Mouse (Mus musculus) liver, postnatal 0 days (tissue): Measurements from ENCODE around the gene Astn1. TPM values are rescaled to one million over a fixed set of nuclear protein-coding genes. Genes with fewer than 3 reads are reported as not detected.

ENCODE experiments used
- ATAC-seq: fragments of 200-750 bp; cut with Nextera tagmentation; 2 replicates; pipeline ENCODE4 v1.8.0; 2017; ENCODE audit warnings: mild to moderate bottlenecking, moderate library complexity
- DNase-seq: peaks from one replicate; pipeline ENCODE4 v3.0.0-alpha.2; 2016
- H3K27ac ChIP-seq: fragments of 300-500 bp; sonication (generic); 2 replicates; pipeline ENCODE4 v1.5.1; 2014; ENCODE audit warnings: antibody characterized with exemption, moderate library complexity, mild to moderate bottlenecking, low read depth
- H3K27me3 ChIP-seq: fragments of 300-500 bp; sonication (generic); 2 replicates; pipeline ENCODE4 v1.6.1; 2014; ENCODE audit warnings: low read length, control low read depth, mixed read lengths; ENCODE audit not compliant: insufficient read depth
- H3K36me3 ChIP-seq: fragments of 300-500 bp; sonication (generic); replicated peaks from 2 replicates; pipeline ENCODE4 v1.6.1; 2014; ENCODE audit warnings: mild to moderate bottlenecking, control low read depth, low read length, moderate library complexity, mixed read lengths; ENCODE audit not compliant: insufficient read depth
- H3K4me1 ChIP-seq: fragments of 300-500 bp; sonication (generic); 2 replicates; pipeline ENCODE4 v1.6.1; 2014; ENCODE audit warnings: antibody characterized with exemption, mild to moderate bottlenecking, control low read depth; ENCODE audit not compliant: insufficient read depth
- H3K4me2 ChIP-seq: fragments of 300-500 bp; sonication (generic); 2 replicates; pipeline ENCODE4 v1.6.1; 2014; ENCODE audit warnings: low read depth, mild to moderate bottlenecking, low read length, moderate library complexity, mixed read lengths
- H3K4me3 ChIP-seq: fragments of 300-500 bp; sonication (generic); 2 replicates; pipeline ENCODE4 v1.5.1; 2014; ENCODE audit warnings: low read depth, low read length
- H3K9ac ChIP-seq: fragments of 300-500 bp; sonication (generic); replicated peaks from 2 replicates; pipeline ENCODE4 v1.6.1; 2014; ENCODE audit warnings: mild to moderate bottlenecking, moderate library complexity
- H3K9me3 ChIP-seq: fragments of 300-500 bp; sonication (generic); 2 replicates; pipeline ENCODE4 v1.6.1; 2016; ENCODE audit warnings: mild to moderate bottlenecking, control low read depth, low read length, mixed read lengths
- CTCF ChIP-seq: sonication (generic); IDR thresholded peaks from 2 replicates; pipeline ENCODE4 v1.5.1; 2016; ENCODE audit warnings: antibody characterized with exemption, low read depth
- EP300 ChIP-seq: IDR thresholded peaks from 2 replicates; pipeline ENCODE4 v1.6.1; 2016; ENCODE audit warnings: antibody characterized with exemption, low read depth, mild to moderate bottlenecking
- WGBS: fragments of 180-500 bp; shearing (Covaris S2); extraction: QIAGEN DNeasy Blood & Tissue Kit; methylation state at CpG from one replicate; pipeline ENCODE4 v1.1.7; 2014; ENCODE audit not compliant: insufficient replicate concordance; 5-methylcytosine and 5-hydroxymethylcytosine counted together
- polyA plus RNA-seq: library from polyadenylated mRNA; unstranded; fragments of >200 nt; fragmentation: Nextera tagmentation; extraction: Ambion mirVana; gene quantifications from 2 replicates; pipeline ENCODE4 v1.2.1, GENCODE M21; 2015

Astn1 gene
- polyA plus RNA-seq, 1 experiment from 2014 or later = not detected

DNA sequence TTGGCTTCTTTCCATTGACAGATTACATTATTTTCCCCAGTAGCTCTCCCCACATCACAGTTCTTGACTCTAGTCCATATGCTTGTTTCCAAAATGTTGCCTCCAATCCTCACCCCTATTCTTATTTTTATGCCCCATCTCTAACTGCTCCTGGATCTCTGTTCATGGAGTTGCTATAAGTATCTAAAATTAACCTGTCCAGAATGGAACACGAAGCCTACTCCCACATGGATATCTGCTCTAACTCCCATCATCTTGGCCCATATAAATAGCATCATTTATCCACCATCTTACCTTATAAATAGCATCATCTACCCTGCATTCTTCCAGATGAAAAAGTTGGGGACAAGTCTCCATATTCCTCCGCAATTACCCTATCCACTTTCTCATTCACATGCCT is 187.5 kb downstream of the Astn1 start:
- ATAC-seq = no peak

DNA sequence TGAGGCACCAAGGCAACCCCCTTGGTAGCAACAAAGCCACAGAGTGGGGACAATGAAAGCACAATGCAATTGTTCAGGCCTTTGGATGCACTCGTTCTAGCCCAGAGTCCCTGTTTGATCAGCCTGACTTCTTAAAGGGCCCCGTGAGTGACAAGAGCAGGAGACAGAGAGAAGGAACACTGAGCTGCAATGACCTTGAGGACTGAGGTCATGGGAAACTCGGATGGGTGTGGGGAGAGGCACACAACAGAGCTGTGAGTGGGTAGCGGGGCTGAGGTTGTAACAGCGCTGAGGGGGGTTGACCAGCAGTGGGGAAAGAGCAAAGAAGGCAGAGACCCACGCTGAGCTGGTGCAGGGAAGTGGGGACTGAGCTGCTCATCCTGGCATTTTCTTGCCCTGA is 189.9 kb downstream of the Astn1 start:
- Histone ChIP-seq H3K27ac (no peak overlapping the region), H3K4me3 (no peak overlapping the region), H3K4me1 (no peaks in the 10 kb centered on the region), H3K4me2 (no peak overlapping the region), H3K36me3 (no peaks in the 10 kb centered on the region), H3K27me3 (no peaks in the 10 kb centered on the region), H3K9ac (no peak overlapping the region), H3K9me3 (no peaks in the 10 kb centered on the region)
- TF ChIP-seq CTCF (no peak), EP300 (no peak)
- no peak for DNase-seq
- no peak for ATAC-seq
- 52% methylated on average over 6 of the region's 6 CpGs for WGBS

More for the DNA sequence above, 187.5 kb downstream of the Astn1 start:
- 68% methylated on average over 2 of the region's 2 CpGs for WGBS
- no peaks in the 10 kb centered on the region for H3K36me3 ChIP-seq
- no peak overlapping the region for H3K4me3 ChIP-seq
- no peak overlapping the region for H3K27ac ChIP-seq
- TF ChIP-seq CTCF (no peak), EP300 (no peak)
- no peaks in the 10 kb centered on the region for H3K9me3 ChIP-seq
- DNase-seq = no peak
- no peak overlapping the region for H3K4me2 ChIP-seq
- no peaks in the 10 kb centered on the region for H3K27me3 ChIP-seq
- no peaks in the 10 kb centered on the region for H3K4me1 ChIP-seq
- no peak overlapping the region for H3K9ac ChIP-seq

DNA sequence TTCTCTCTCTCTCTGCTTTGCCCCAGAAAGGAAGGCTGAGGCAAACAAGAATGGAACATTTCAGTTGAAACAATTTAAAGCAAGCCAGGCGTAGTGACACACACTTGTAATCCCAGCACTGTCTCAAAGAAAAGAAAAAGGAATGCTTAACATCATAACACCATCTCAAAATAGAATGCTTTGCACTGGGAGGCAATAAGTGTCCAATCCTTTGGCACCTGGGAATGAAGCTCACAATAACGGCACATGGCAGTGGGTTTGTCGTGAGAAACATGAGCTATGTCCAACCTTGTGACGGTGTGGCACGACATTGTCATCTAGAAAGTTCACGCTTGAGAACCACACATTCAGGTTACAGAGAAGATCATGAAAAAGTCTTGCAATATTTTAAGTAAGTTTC is 191.3 kb downstream of the Astn1 start:
- no peaks in the 10 kb centered on the region for H3K4me1 ChIP-seq
- 84% methylated on average over 6 of the region's 6 CpGs for WGBS
- no peaks in the 10 kb centered on the region for H3K36me3 ChIP-seq
- no peak for ATAC-seq
- H3K4me3 ChIP-seq = no peak overlapping the region
- no peak for DNase-seq
- H3K9ac ChIP-seq = no peak overlapping the region
- H3K27me3 ChIP-seq = no peaks in the 10 kb centered on the region
- H3K4me2 ChIP-seq = no peak overlapping the region
- TF ChIP-seq EP300 (no peak), CTCF (no peak)
- H3K27ac ChIP-seq = no peak overlapping the region
- no peaks in the 10 kb centered on the region for H3K9me3 ChIP-seq

DNA sequence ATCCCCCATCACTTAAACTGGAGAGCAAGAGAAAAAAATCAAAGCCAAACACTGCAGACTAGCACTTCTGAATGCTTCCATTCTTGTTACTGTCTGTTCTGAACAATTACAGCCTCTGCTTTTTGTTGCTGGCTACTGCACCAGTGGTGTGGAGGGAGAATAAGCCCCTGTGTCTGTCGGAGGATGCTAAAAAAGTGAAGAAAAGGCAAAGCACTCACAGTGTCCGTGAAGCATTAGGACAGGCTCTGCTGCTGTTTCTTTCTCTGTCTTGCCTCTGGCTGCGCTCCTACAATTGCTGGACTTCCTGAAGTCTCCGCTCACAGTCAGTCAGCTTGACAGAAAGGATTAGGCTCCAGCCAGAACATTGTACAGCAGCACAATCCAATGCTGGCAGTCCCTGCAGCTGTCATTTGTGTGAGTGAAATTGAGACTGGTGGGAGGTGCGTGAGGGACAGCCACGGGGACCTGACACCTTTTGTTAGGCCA is 192.0 kb downstream of the Astn1 start:
- TF ChIP-seq EP300 (no peak), CTCF (no peak)
- Histone ChIP-seq H3K4me1 (no peaks in the 10 kb centered on the region), H3K9ac (no peak overlapping the region), H3K4me3 (no peak overlapping the region), H3K4me2 (no peak overlapping the region), H3K27ac (no peak overlapping the region), H3K9me3 (no peaks in the 10 kb centered on the region), H3K36me3 (no peaks in the 10 kb centered on the region), H3K27me3 (no peaks in the 10 kb centered on the region)
- no peak for ATAC-seq
- DNase-seq = no peak
- 30% methylated on average over 6 of the region's 6 CpGs for WGBS

DNA sequence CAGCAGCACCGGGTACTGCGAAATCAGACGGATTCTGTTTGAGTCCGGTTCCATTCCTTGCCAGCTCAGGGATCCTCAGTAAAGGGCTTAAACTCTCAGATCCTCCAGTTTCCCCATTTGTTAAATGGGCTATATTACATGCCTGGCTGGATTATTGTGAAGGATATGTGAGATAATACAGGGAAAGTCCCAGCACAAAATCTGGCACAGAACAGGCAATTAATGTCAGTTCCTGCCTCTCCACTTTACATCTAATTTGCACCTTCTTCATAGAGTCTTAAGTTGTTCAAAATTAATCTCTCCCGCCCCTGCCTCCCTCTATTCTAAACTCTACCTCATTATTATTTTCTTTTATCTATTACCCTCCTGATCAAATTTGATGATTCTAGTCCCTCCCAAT is 211.1 kb downstream of the Astn1 start:
- H3K9ac ChIP-seq = no peak overlapping the region
- no peaks in the 10 kb centered on the region for H3K4me1 ChIP-seq
- no peak for ATAC-seq
- no peaks in the 10 kb centered on the region for H3K27me3 ChIP-seq
- DNase-seq = no peak
- TF ChIP-seq EP300 = no peak
- TF ChIP-seq CTCF = no peak
- H3K27ac ChIP-seq = no peak overlapping the region
- no peak overlapping the region for H3K4me2 ChIP-seq
- H3K4me3 ChIP-seq = no peak overlapping the region
- no peaks in the 10 kb centered on the region for H3K9me3 ChIP-seq
- WGBS = 85% methylated on average over 5 of the region's 5 CpGs
- H3K36me3 ChIP-seq = no peaks in the 10 kb centered on the region

DNA sequence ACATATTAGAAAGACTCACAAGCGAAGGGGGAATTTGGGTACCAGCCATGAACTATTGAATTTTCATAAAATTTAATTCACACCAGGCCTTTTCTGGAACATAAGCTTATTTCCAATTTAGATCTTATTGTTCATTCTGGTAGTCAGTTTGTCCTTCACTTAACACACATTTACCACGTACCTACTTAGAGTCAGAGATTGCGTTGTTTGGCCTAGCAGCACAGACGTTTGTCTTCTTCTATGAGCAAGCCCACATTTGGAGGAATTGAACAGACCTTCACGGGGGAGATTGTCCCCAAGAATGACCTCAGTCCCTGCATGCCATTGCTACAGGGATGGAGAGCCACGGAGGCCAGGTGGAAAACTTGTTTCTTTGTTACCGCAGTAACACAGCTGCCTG is 211.5 kb downstream of the Astn1 start:
- Histone ChIP-seq H3K36me3 (no peaks in the 10 kb centered on the region), H3K4me1 (no peaks in the 10 kb centered on the region), H3K4me2 (no peak overlapping the region), H3K9me3 (no peaks in the 10 kb centered on the region), H3K27ac (no peak overlapping the region), H3K27me3 (no peaks in the 10 kb centered on the region), H3K9ac (no peak overlapping the region), H3K4me3 (no peak overlapping the region)
- DNase-seq (no peak), ATAC-seq (no peak)
- no peak for TF ChIP-seq CTCF
- 82% methylated on average over 7 of the region's 7 CpGs for WGBS

DNA sequence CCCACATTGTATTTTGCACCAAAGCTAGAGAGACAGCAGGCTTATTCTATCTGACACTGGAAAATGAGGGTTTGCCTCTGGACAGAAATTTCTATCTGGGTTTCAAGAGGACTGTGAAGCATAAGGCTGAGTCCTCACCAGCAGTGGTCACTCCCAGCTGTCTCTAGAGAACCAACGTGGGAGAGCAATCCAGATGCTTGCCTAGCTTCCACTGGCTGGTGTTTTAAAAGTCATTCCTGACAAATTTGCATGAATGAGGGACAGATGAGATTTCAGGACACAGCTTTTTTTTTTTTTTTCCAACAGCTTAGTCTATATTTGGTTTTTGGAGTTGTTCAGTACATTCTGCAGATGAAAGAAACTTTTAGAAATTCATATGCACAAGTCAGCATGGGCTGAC is 213.9 kb downstream of the Astn1 start:
- Histone ChIP-seq H3K9ac (no peak overlapping the region), H3K27me3 (no peaks in the 10 kb centered on the region), H3K4me2 (no peak overlapping the region), H3K4me3 (no peak overlapping the region), H3K9me3 (no peaks in the 10 kb centered on the region), H3K36me3 (no peaks in the 10 kb centered on the region), H3K4me1 (no peaks in the 10 kb centered on the region), H3K27ac (no peak overlapping the region)
- no peak for ATAC-seq
- TF ChIP-seq CTCF = no peak
- WGBS = 44% methylated on average over 1 of the region's 1 CpGs
- DNase-seq = no peak
